Mouse (Mus musculus): ENCODE results near the gene Acadsb. TPM values are rescaled to one million over a fixed set of nuclear protein-coding genes. Genes with fewer than 3 reads are reported as not detected.

Acadsb gene
- polyA plus RNA-seq, 1 experiment from 2014 or later: 26.4 TPM

GRCm38 (mm10) chr7:131467312-131467711 lies 56.9 kb downstream of the Acadsb start:
- DNase-seq: no peak
- whole genome bisulfite sequencing (ENCODE audit: insufficient replicate concordance): 44% methylated on average over 3 of the region's 3 CpGs
- ATAC-seq (ENCODE audit: low read depth): no peak
- H3K9me3 ChIP-seq (replicated peaks): 0 out of 2 replicates have a peak, but pooled peaks cover 2% of the 10 kb centered on the region
- no peak overlapping the region for H3K27ac ChIP-seq
- H3K27me3 ChIP-seq: no peaks in the 10 kb centered on the region
- H3K9ac ChIP-seq: no peak overlapping the region
- no peaks in the 10 kb centered on the region for H3K4me1 ChIP-seq (replicated peaks)
- H3K4me2 ChIP-seq: no peak overlapping the region
- no peak overlapping the region for H3K4me3 ChIP-seq (replicated peaks)
- no peaks in the 10 kb centered on the region for H3K36me3 ChIP-seq

- H3K4me1 ChIP-seq (replicated peaks): no peaks in the 10 kb centered on the region
- no peaks in the 10 kb centered on the region for H3K36me3 ChIP-seq
- ATAC-seq (ENCODE audit: low read depth) (no peak), DNase-seq (no peak)
- no peak overlapping the region for H3K4me3 ChIP-seq (replicated peaks)
- no peak overlapping the region for H3K27ac ChIP-seq
- WGBS (ENCODE audit: insufficient replicate concordance): 44% methylated on average over 3 of the region's 3 CpGs
- H3K27me3 ChIP-seq: no peaks in the 10 kb centered on the region
- H3K9me3 ChIP-seq (replicated peaks): 0 out of 2 replicates have a peak, but pooled peaks cover 2% of the 10 kb centered on the region
- no peak overlapping the region for H3K4me2 ChIP-seq
- H3K9ac ChIP-seq: no peak overlapping the region
Observed at GRCm38 (mm10) chr7:131469506-131469905, 59.1 kb downstream of the Acadsb start.

GRCm38 (mm10) chr7:131471551-131471950 lies 61.1 kb downstream of the Acadsb start:
- no peaks in the 10 kb centered on the region for H3K27me3 ChIP-seq
- H3K9me3 ChIP-seq (replicated peaks): 0 out of 2 replicates have a peak, but pooled peaks cover 2% of the 10 kb centered on the region
- H3K4me3 ChIP-seq (replicated peaks): no peak overlapping the region
- no peak overlapping the region for H3K4me2 ChIP-seq
- no peak for ATAC-seq (ENCODE audit: low read depth)
- WGBS (ENCODE audit: insufficient replicate concordance): 66% methylated on average over 5 of the region's 5 CpGs
- H3K27ac ChIP-seq: no peak overlapping the region
- DNase-seq: no peak
- no peaks in the 10 kb centered on the region for H3K4me1 ChIP-seq (replicated peaks)
- H3K36me3 ChIP-seq: no peaks in the 10 kb centered on the region
- H3K9ac ChIP-seq: no peak overlapping the region

- H3K9me3 ChIP-seq (replicated peaks): no peaks in the 10 kb centered on the region
- H3K4me2 ChIP-seq: no peak overlapping the region
- no peaks in the 10 kb centered on the region for H3K4me1 ChIP-seq (replicated peaks)
- no peak overlapping the region for H3K27ac ChIP-seq
- no peak for ATAC-seq (ENCODE audit: low read depth)
- H3K36me3 ChIP-seq: no peaks in the 10 kb centered on the region
- no peaks in the 10 kb centered on the region for H3K27me3 ChIP-seq
- no peak overlapping the region for H3K9ac ChIP-seq
- WGBS (ENCODE audit: insufficient replicate concordance): 60% methylated on average over 8 of the region's 8 CpGs
- DNase-seq: no peak
- no peak overlapping the region for H3K4me3 ChIP-seq (replicated peaks)
Observed at GRCm38 (mm10) chr7:131477140-131477539, 66.7 kb downstream of the Acadsb start.

GRCm38 (mm10) chr7:131478403-131478802 lies 68.0 kb downstream of the Acadsb start:
- Histone ChIP-seq H3K4me3 (replicated peaks) (no peak overlapping the region), H3K4me2 (no peak overlapping the region), H3K27ac (no peak overlapping the region), H3K27me3 (no peaks in the 10 kb centered on the region), H3K9me3 (replicated peaks) (no peaks in the 10 kb centered on the region), H3K36me3 (no peaks in the 10 kb centered on the region), H3K4me1 (replicated peaks) (no peaks in the 10 kb centered on the region), H3K9ac (no peak overlapping the region)
- 80% methylated on average over 5 of the region's 5 CpGs for WGBS (ENCODE audit: insufficient replicate concordance)
- DNase-seq (no peak), ATAC-seq (ENCODE audit: low read depth) (no peak)

Other genes starting within 250 kb of the Acadsb start
- gene 5430419D17Rik, start 236.2 kb upstream of the Acadsb start, polyA plus RNA-seq (2015; fragmentation: Nextera tagmentation; extraction: Ambion mirVana): not detected in 2 replicates
- gene Cuzd1, start 88.3 kb upstream of the Acadsb start, polyA plus RNA-seq (2015; fragmentation: Nextera tagmentation; extraction: Ambion mirVana): not detected in 2 replicates
- gene Fam24b, start 81.1 kb upstream of the Acadsb start, polyA plus RNA-seq (2015; fragmentation: Nextera tagmentation; extraction: Ambion mirVana): not detected in 2 replicates
- gene Fam24a, start 76.7 kb upstream of the Acadsb start, polyA plus RNA-seq (2015; fragmentation: Nextera tagmentation; extraction: Ambion mirVana): not detected in 2 replicates
- gene 2310057M21Rik, start 47.8 kb upstream of the Acadsb start, polyA plus RNA-seq (2015; fragmentation: Nextera tagmentation; extraction: Ambion mirVana): 11.1 and 12.4 TPM in 2 replicates
- gene Pstk, start 39.5 kb upstream of the Acadsb start, polyA plus RNA-seq (2015; fragmentation: Nextera tagmentation; extraction: Ambion mirVana): 31.2 and 34.3 TPM in 2 replicates
- gene Ikzf5, start 80 bp upstream of the Acadsb start, polyA plus RNA-seq (2015; fragmentation: Nextera tagmentation; extraction: Ambion mirVana): 11.0 and 16.6 TPM in 2 replicates
- gene Hmx3, start 132.3 kb downstream of the Acadsb start, polyA plus RNA-seq (2015; fragmentation: Nextera tagmentation; extraction: Ambion mirVana): not detected in 2 replicates
- gene Hmx2, start 138.2 kb downstream of the Acadsb start, polyA plus RNA-seq (2015; fragmentation: Nextera tagmentation; extraction: Ambion mirVana): 0.07 TPM in 1 of 2 replicates, not detected in the other
- 134 and 142 TPM in 2 replicates for gene Bub3, start 149.6 kb downstream of the Acadsb start, polyA plus RNA-seq (2015; fragmentation: Nextera tagmentation; extraction: Ambion mirVana)

All from liver, embryonic 13.5 days (tissue).